Mouse (Mus musculus) hindbrain, postnatal 0 days (tissue): ENCODE measurements at regions not wholly inside any gene's neighbourhood (a gene's known extent, or its start where the extent isn't known, plus 50 kb on each side); places are given as distances from the start of the nearest gene placed in this dataset.

ENCODE experiments used
- ATAC-seq: fragments of 200-750 bp; cut with Nextera tagmentation; 2 replicates; pipeline ENCODE4 v1.8.0; 2017; ENCODE audit warnings: mild to moderate bottlenecking, moderate TSS enrichment, moderate library complexity
- DNase-seq: peaks from one replicate; pipeline ENCODE4 v3.0.0-alpha.2; 2015; ENCODE audit warnings: low spot score
- H3K27ac ChIP-seq: fragments of 300-500 bp; sonication (generic); 2 replicates; pipeline ENCODE4 v1.5.1; 2014; ENCODE audit warnings: mild to moderate bottlenecking
- H3K27me3 ChIP-seq: fragments of 300-500 bp; sonication (generic); 2 replicates; pipeline ENCODE4 v1.6.1; 2014; ENCODE audit warnings: low read length, mixed read lengths; ENCODE audit not compliant: insufficient read depth
- H3K36me3 ChIP-seq: fragments of 300-500 bp; sonication (generic); 2 replicates; pipeline ENCODE4 v1.6.1; 2014; ENCODE audit warnings: low read length, mixed read lengths; ENCODE audit not compliant: insufficient read depth
- H3K4me1 ChIP-seq: fragments of 300-500 bp; sonication (generic); 2 replicates; pipeline ENCODE4 v1.6.1; 2014; ENCODE audit warnings: antibody characterized with exemption, low read length, mixed read lengths; ENCODE audit not compliant: insufficient read depth
- H3K4me2 ChIP-seq: fragments of 300-500 bp; sonication (generic); 2 replicates; pipeline ENCODE4 v1.6.1; 2014; ENCODE audit warnings: low read depth, mild to moderate bottlenecking, low read length, moderate library complexity, mixed read lengths
- H3K4me3 ChIP-seq: fragments of 300-500 bp; sonication (generic); 2 replicates; pipeline ENCODE4 v1.5.1; 2014; ENCODE audit warnings: low read length
- H3K9ac ChIP-seq: fragments of 300-500 bp; sonication (generic); replicated peaks from 2 replicates; pipeline ENCODE4 v1.6.1; 2014; ENCODE audit warnings: mild to moderate bottlenecking, low read length, moderate library complexity, mixed read lengths
- H3K9me3 ChIP-seq: fragments of 300-500 bp; sonication (generic); 2 replicates; pipeline ENCODE4 v1.6.1; 2016; ENCODE audit warnings: low read length, mixed read lengths
- CTCF ChIP-seq: IDR thresholded peaks from 2 replicates; pipeline ENCODE4 v1.5.1; 2016; ENCODE audit warnings: antibody characterized with exemption, control low read depth, low read depth
- WGBS: fragments of 180-500 bp; shearing (Covaris S2); extraction: QIAGEN DNeasy Blood & Tissue Kit; methylation state at CpG from one replicate; pipeline ENCODE4 v1.1.7; 2014; 5-methylcytosine and 5-hydroxymethylcytosine counted together

GRCm38 (mm10) chr9:23969736-23970135 lies 128.1 kb upstream of the Npsr1 start:
- Histone ChIP-seq H3K4me3 (no peak overlapping the region), H3K4me1 (no peaks in the 10 kb centered on the region), H3K9ac (no peak overlapping the region), H3K4me2 (no peak overlapping the region), H3K9me3 (no peaks in the 10 kb centered on the region), H3K36me3 (no peaks in the 10 kb centered on the region), H3K27me3 (no peaks in the 10 kb centered on the region), H3K27ac (no peak overlapping the region)
- DNase-seq (no peak), ATAC-seq (no peak)
- TF ChIP-seq CTCF = no peak
- WGBS = 77% methylated on average over 2 of the region's 2 CpGs

GRCm38 (mm10) chr9:23973206-23973605 lies 124.6 kb upstream of the Npsr1 start:
- ATAC-seq (no peak), DNase-seq (peak; percentile 74)
- no peak overlapping the region for H3K27ac ChIP-seq
- no peak for TF ChIP-seq CTCF
- H3K4me3 ChIP-seq = no peak overlapping the region
- 35% methylated on average over 1 of the region's 1 CpGs for WGBS
- no peaks in the 10 kb centered on the region for H3K9me3 ChIP-seq
- no peaks in the 10 kb centered on the region for H3K4me1 ChIP-seq
- H3K27me3 ChIP-seq = no peaks in the 10 kb centered on the region
- H3K9ac ChIP-seq = no peak overlapping the region
- no peaks in the 10 kb centered on the region for H3K36me3 ChIP-seq
- no peak overlapping the region for H3K4me2 ChIP-seq

GRCm38 (mm10) chr9:23977574-23977973 lies 120.2 kb upstream of the Npsr1 start:
- WGBS = 87% methylated on average over 4 of the region's 4 CpGs
- no peaks in the 10 kb centered on the region for H3K4me1 ChIP-seq
- DNase-seq (no peak), ATAC-seq (no peak)
- H3K9ac ChIP-seq = no peak overlapping the region
- H3K4me3 ChIP-seq = no peak overlapping the region
- H3K9me3 ChIP-seq = no peaks in the 10 kb centered on the region
- no peaks in the 10 kb centered on the region for H3K36me3 ChIP-seq
- H3K4me2 ChIP-seq = no peak overlapping the region
- TF ChIP-seq CTCF = no peak
- H3K27ac ChIP-seq = no peak overlapping the region
- H3K27me3 ChIP-seq = no peaks in the 10 kb centered on the region

- Histone ChIP-seq H3K4me2 (no peak overlapping the region), H3K4me3 (no peak overlapping the region), H3K36me3 (no peaks in the 10 kb centered on the region), H3K4me1 (no peaks in the 10 kb centered on the region), H3K27ac (no peak overlapping the region), H3K9ac (no peak overlapping the region), H3K27me3 (no peaks in the 10 kb centered on the region), H3K9me3 (no peaks in the 10 kb centered on the region)
- ATAC-seq (no peak), DNase-seq (no peak)
- WGBS = 100% methylated on average over 1 of the region's 1 CpGs
- TF ChIP-seq CTCF = no peak
Observed at GRCm38 (mm10) chr9:24006353-24006752, 91.4 kb upstream of the Npsr1 start.

GRCm38 (mm10) chr9:24038274-24038673 lies 59.5 kb upstream of the Npsr1 start:
- no peaks in the 10 kb centered on the region for H3K9me3 ChIP-seq
- H3K27me3 ChIP-seq = no peaks in the 10 kb centered on the region
- H3K4me2 ChIP-seq = no peak overlapping the region
- H3K9ac ChIP-seq = no peak overlapping the region
- no peak overlapping the region for H3K27ac ChIP-seq
- no peak for TF ChIP-seq CTCF
- no peak for ATAC-seq
- no peak for DNase-seq
- no peak overlapping the region for H3K4me3 ChIP-seq
- no peaks in the 10 kb centered on the region for H3K36me3 ChIP-seq
- 62% methylated on average over 4 of the region's 4 CpGs for WGBS
- no peaks in the 10 kb centered on the region for H3K4me1 ChIP-seq
